Mouse (Mus musculus) ES-E14 (cell line): ENCODE results near the gene Drd4. TPM values are rescaled to one million over a fixed set of nuclear protein-coding genes. Genes with fewer than 3 reads are reported as not detected.
A peak's percentile ranks its signal among the peaks of the same experiment; 100 is the strongest.

Source experiments
- DNase-seq: peaks from one replicate; pipeline ENCODE4 v3.0.0-alpha.2; 2013; ENCODE audit warnings: low read depth, low spot score
- H3K27ac ChIP-seq: 2 replicates; pipeline ENCODE4 v1.5.1; 2012; ENCODE audit warnings: low read depth, mild to moderate bottlenecking, low read length, moderate library complexity, mixed read lengths; ENCODE audit not compliant: poor library complexity, insufficient read depth, severe bottlenecking
- H3K36me3 ChIP-seq: 2 replicates; pipeline ENCODE4 v1.6.1; 2012; ENCODE audit warnings: mild to moderate bottlenecking, low read length, moderate library complexity, mixed read lengths; ENCODE audit not compliant: control insufficient read depth, poor library complexity, insufficient read depth, severe bottlenecking
- H3K4me1 ChIP-seq, 2 experiments: fragments of 150-350 bp in 1 of 2; sonication (generic) in 1 of 2; 2 replicates each; pipeline ENCODE4 v1.6.1; 2012; ENCODE audit warnings: low read length in 2 of 2, mild to moderate bottlenecking in 1 of 2, mixed read lengths in 1 of 2; ENCODE audit not compliant: control insufficient read depth in 2 of 2, insufficient read depth in 2 of 2, poor library complexity in 1 of 2
- H3K4me3 ChIP-seq, 2 experiments: fragments of 150-350 bp in 1 of 2; sonication (generic) in 1 of 2; 2 replicates each; pipeline ENCODE4 v1.5.1; 2012; ENCODE audit warnings: low read length in 2 of 2, low read depth in 1 of 2, mild to moderate bottlenecking in 1 of 2, mixed read lengths in 1 of 2; ENCODE audit not compliant: insufficient read depth in 1 of 2, poor library complexity in 1 of 2, severe bottlenecking in 1 of 2
- H3K9ac ChIP-seq: 2 replicates; pipeline ENCODE4 v1.6.1; 2012; ENCODE audit warnings: low read depth, mild to moderate bottlenecking, low read length, mixed read lengths; ENCODE audit not compliant: poor library complexity, insufficient read depth, severe bottlenecking
- H3K9me3 ChIP-seq: fragments of 150-350 bp; sonication (generic); 2 replicates; pipeline ENCODE4 v1.6.1; 2012; ENCODE audit warnings: low read depth, mild to moderate bottlenecking, low read length; ENCODE audit not compliant: control insufficient read depth, insufficient read depth
- CHD2 ChIP-seq: IDR thresholded peaks from 2 replicates; pipeline ENCODE4 v1.6.1; 2014; ENCODE audit warnings: mild to moderate bottlenecking, low read depth, low read length, inconsistent platforms
- HCFC1 ChIP-seq: IDR thresholded peaks from 2 replicates; pipeline ENCODE4 v1.6.1; 2012; ENCODE audit warnings: low read length, inconsistent platforms, borderline replicate concordance; ENCODE audit not compliant: insufficient read depth
- MAFK ChIP-seq: IDR thresholded peaks from 2 replicates; pipeline ENCODE4 v1.6.1; 2014; ENCODE audit warnings: mild to moderate bottlenecking, low read depth, low read length, inconsistent platforms; ENCODE audit not compliant: insufficient read depth
- ZC3H11A ChIP-seq: IDR thresholded peaks from 2 replicates; pipeline ENCODE4 v1.6.1; 2012; ENCODE audit warnings: low read depth, mild to moderate bottlenecking, inconsistent platforms, low read length, borderline replicate concordance
- ZNF384 ChIP-seq: IDR thresholded peaks from 2 replicates; pipeline ENCODE4 v1.6.1; 2012; ENCODE audit warnings: low read depth, low read length, inconsistent platforms
- in situ Hi-C, 2 experiments: fragments of 600-800 bp; cut with MboI; formaldehyde crosslinking; loops; one replicate each; pipeline ENCODE4 v1.15.1; 2025; ENCODE audit warnings: low sequenced_read_pairs in 2 of 2, inconsistent platforms in 1 of 2; ENCODE audit not compliant: unreplicated experiment in 2 of 2
- total RNA-seq: library from RNA; depleted of rRNA; stranded (reverse); fragments of 300-350 nt; gene quantifications from 2 replicates; pipeline ENCODE4 v1.2.3, GENCODE M21; 2012

Gene Drd4
- total RNA-seq, 1 experiment, result 0.76 TPM

GRCm38 (mm10) chr7:141268466-141269272 is 23.1 kb upstream of the Drd4 start:
- Histone ChIP-seq H3K4me1 (peaks cover 2 to 14% of the 10 kb centered on the region in 2 experiments; a peak in 2 of 4 replicates), H3K9ac (no peak overlapping the region), H3K9me3 (no peaks in the 10 kb centered on the region), H3K4me3 (peak overlapping the region; percentile 4 to 49; a peak in 2 of 4 replicates), H3K27ac (no peak overlapping the region), H3K36me3 (peaks cover 4% of the 10 kb centered on the region)
- no peak for DNase-seq
- in situ Hi-C loops, result no loop called here
- no peak for TF ChIP-seq MAFK
- no peak for TF ChIP-seq HCFC1
- TF ChIP-seq CHD2, result no peak
- no peak for TF ChIP-seq ZNF384
- TF ChIP-seq ZC3H11A, result no peak

GRCm38 (mm10) chr7:141269273-141269545 is 22.6 kb upstream of the Drd4 start:
- no peak for DNase-seq
- Histone ChIP-seq H3K4me3 (peak overlapping the region; percentile 4 to 49; a peak in 2 of 4 replicates), H3K36me3 (no peaks in the 10 kb centered on the region), H3K4me1 (peaks cover 2 to 13% of the 10 kb centered on the region in 2 experiments; a peak in 2 of 4 replicates), H3K27ac (no peak overlapping the region), H3K9me3 (no peaks in the 10 kb centered on the region), H3K9ac (no peak overlapping the region)
- TF ChIP-seq HCFC1 (no peak), MAFK (no peak)
- in situ Hi-C loops, result no loop called here

GRCm38 (mm10) chr7:141270631-141271030 is 21.2 kb upstream of the Drd4 start:
- H3K9me3 ChIP-seq, result no peaks in the 10 kb centered on the region
- no peak overlapping the region for H3K9ac ChIP-seq
- in situ Hi-C loops, result no loop called here
- H3K4me3 ChIP-seq, result no peak overlapping the region
- DNase-seq, result no peak
- H3K36me3 ChIP-seq, result no peaks in the 10 kb centered on the region
- no peak overlapping the region for H3K27ac ChIP-seq
- no peak for TF ChIP-seq ZC3H11A
- TF ChIP-seq ZNF384, result no peak
- TF ChIP-seq MAFK, result no peak
- TF ChIP-seq HCFC1, result no peak
- no peak for TF ChIP-seq CHD2
- H3K4me1 ChIP-seq, result peaks cover 2 to 11% of the 10 kb centered on the region in 2 experiments; a peak in 2 of 4 replicates

- no peak for DNase-seq
- Histone ChIP-seq H3K4me1 (peaks cover 8 to 21% of the 10 kb centered on the region in 2 experiments), H3K36me3 (no peaks in the 10 kb centered on the region), H3K4me3 (no peak overlapping the region), H3K9me3 (no peaks in the 10 kb centered on the region), H3K9ac (no peak overlapping the region), H3K27ac (no peak overlapping the region)
- TF ChIP-seq ZC3H11A (no peak), HCFC1 (no peak), ZNF384 (no peak), MAFK (no peak), CHD2 (no peak)
- in situ Hi-C loops, result no loop called here
These were observed 16.4 kb upstream of the Drd4 start for GRCm38 (mm10) chr7:141275356-141275755.

- H3K9me3 ChIP-seq, result no peaks in the 10 kb centered on the region
- in situ Hi-C loops, result no loop called here
- no peak within 1 kb of the TSS for H3K9ac ChIP-seq
- H3K4me3 ChIP-seq, result no peak within 1 kb of the TSS
- H3K4me1 ChIP-seq, result peaks cover 8 to 21% of the 10 kb centered on the region in 2 experiments
- H3K36me3 ChIP-seq, result no peaks in the 10 kb centered on the region
- TF ChIP-seq MAFK (no peak), ZNF384 (no peak), ZC3H11A (no peak), HCFC1 (no peak), CHD2 (no peak)
- DNase-seq, result no peak
- no peak within 1 kb of the TSS for H3K27ac ChIP-seq
These were observed 15.3 kb upstream of the Drd4 start, which contains the start of gene Cdhr5 for GRCm38 (mm10) chr7:141276546-141276945. TSS of gene Cdhr5 (minus strand) at chr7:141276786.
